Mouse (Mus musculus) hindbrain, embryonic 12.5 days (tissue): ENCODE data around the gene B4galnt1. TPM values are rescaled to one million over a fixed set of nuclear protein-coding genes. Genes with fewer than 3 reads are reported as not detected.
A peak's percentile ranks its signal among the peaks of the same experiment; 100 is the strongest.

ENCODE experiments used
- ATAC-seq: fragments of 200-750 bp; cut with Nextera tagmentation; 2 replicates; pipeline ENCODE4 v1.8.0; 2017; ENCODE audit warnings: moderate TSS enrichment; ENCODE audit not compliant: low FRiP score
- H3K27ac ChIP-seq: fragments of 300-500 bp; sonication (generic); 2 replicates; pipeline ENCODE4 v1.5.1; 2016; ENCODE audit warnings: mild to moderate bottlenecking
- H3K27me3 ChIP-seq: fragments of 300-500 bp; sonication (generic); 2 replicates; pipeline ENCODE4 v1.6.1; 2016; ENCODE audit warnings: mild to moderate bottlenecking
- H3K36me3 ChIP-seq: fragments of 300-500 bp; sonication (generic); 2 replicates; pipeline ENCODE4 v1.6.1; 2016; ENCODE audit warnings: mild to moderate bottlenecking
- H3K4me1 ChIP-seq: fragments of 300-500 bp; sonication (generic); 2 replicates; pipeline ENCODE4 v1.6.1; 2016
- H3K4me2 ChIP-seq: fragments of 300-500 bp; sonication (generic); replicated peaks from 2 replicates; pipeline ENCODE4 v1.6.1; 2016; ENCODE audit warnings: mild to moderate bottlenecking
- H3K4me3 ChIP-seq: fragments of 300-500 bp; sonication (generic); 2 replicates; pipeline ENCODE4 v1.5.1; 2016; ENCODE audit warnings: mild to moderate bottlenecking
- H3K9ac ChIP-seq: fragments of 300-500 bp; sonication (generic); 2 replicates; pipeline ENCODE4 v1.6.1; 2016; ENCODE audit warnings: mild to moderate bottlenecking, moderate library complexity
- H3K9me3 ChIP-seq: fragments of 300-500 bp; sonication (generic); replicated peaks from 2 replicates; pipeline ENCODE4 v1.6.1; 2016; ENCODE audit warnings: mild to moderate bottlenecking
- WGBS: fragments of 180-500 bp; shearing (Covaris S2); methylation state at CpG from one replicate; pipeline ENCODE4 v1.1.7; 2016; 5-methylcytosine and 5-hydroxymethylcytosine counted together
- polyA plus RNA-seq: library from polyadenylated mRNA; unstranded; fragments of >200 nt; fragmentation: Nextera tagmentation; extraction: Ambion mirVana; gene quantifications from 2 replicates; pipeline ENCODE4 v1.2.1, GENCODE M21; 2016

Gene B4galnt1
- polyA plus RNA-seq, 1 experiment from 2014 or later, result 21.6 TPM

DNA sequence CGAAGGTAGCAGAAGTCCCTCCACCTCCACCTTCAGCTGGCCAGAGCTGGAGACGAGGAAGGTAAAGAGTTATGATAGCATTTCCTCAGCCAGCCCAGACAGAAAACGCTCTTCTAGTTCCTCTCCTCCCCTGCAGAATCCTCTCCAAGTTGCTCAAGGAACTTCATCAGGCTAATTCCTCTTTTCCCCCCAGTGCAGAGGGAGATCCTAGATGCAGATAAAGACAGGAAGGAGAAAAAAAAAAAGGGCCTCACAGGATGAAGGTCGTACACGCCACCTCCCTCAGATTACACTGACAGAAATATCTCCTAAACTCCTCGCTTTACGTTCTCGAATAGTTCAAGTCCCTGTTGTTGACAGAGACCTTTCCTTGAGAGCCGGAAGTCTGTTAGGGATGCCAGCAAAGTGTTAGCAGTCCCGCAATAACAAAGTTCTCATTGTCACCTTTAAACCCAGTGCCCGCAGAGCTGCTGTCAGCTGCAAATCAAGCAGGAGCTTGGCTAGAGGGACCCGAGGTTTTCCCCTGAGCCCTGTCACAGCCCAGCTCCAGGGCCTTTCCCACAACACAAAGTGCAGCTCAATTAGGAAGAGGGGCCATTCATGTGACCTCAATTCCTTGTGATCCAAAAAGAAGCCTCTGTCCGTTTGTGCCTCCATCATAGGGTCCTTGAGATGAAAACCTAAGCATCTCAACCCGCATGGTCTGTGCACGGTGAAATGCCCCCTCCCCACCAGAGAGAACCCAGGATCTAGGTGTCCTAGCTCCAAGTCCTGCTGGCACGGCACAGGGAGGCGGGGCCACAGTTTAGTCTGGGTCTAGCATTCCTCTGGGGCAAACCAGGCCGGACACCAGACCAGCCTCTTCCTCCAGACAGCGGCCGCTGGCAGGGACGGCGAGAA lies 29.7 kb downstream of the B4galnt1 start:
- peak overlapping the region; percentile 88 for H3K4me2 ChIP-seq
- 23% methylated on average over 22 of the region's 22 CpGs for WGBS
- H3K4me3 ChIP-seq, result peak overlapping the region; percentile 92
- H3K4me1 ChIP-seq, result peaks cover 30% of the 10 kb centered on the region
- peak; percentile 39; the same call in 1 of the 2 replicates for ATAC-seq
- no peaks in the 10 kb centered on the region for H3K9me3 ChIP-seq
- H3K36me3 ChIP-seq, result peaks cover 36% of the 10 kb centered on the region
- peak overlapping the region; percentile 99 for H3K9ac ChIP-seq
- no peaks in the 10 kb centered on the region for H3K27me3 ChIP-seq
- H3K27ac ChIP-seq, result peak overlapping the region; percentile 93

- peak within 1 kb of the TSS; percentile 92 for H3K4me3 ChIP-seq
- ATAC-seq, result peak; percentile 72
- H3K4me2 ChIP-seq, result peak within 1 kb of the TSS; percentile 88
- H3K27ac ChIP-seq, result peak within 1 kb of the TSS; percentile 93
- WGBS, result under 1% methylated on average over 38 of the region's 47 CpGs
- H3K27me3 ChIP-seq, result no peaks in the 10 kb centered on the region
- peaks cover 43% of the 10 kb centered on the region for H3K36me3 ChIP-seq
- H3K9me3 ChIP-seq, result no peaks in the 10 kb centered on the region
- H3K9ac ChIP-seq, result peak within 1 kb of the TSS; percentile 99
- H3K4me1 ChIP-seq, result peaks cover 22% of the 10 kb centered on the region
Observed at GRCm38 (mm10) chr10:127195328-127196129, 30.5 kb downstream of the B4galnt1 start, which contains the start of gene Dtx3. TSS of gene Dtx3 (minus strand) at chr10:127195728.

- Histone ChIP-seq H3K4me2 (peak overlapping the region; percentile 88), H3K4me3 (peak overlapping the region; percentile 92), H3K9ac (peak overlapping the region; percentile 99), H3K9me3 (no peaks in the 10 kb centered on the region), H3K36me3 (peaks cover 47% of the 10 kb centered on the region), H3K27ac (peak overlapping the region; percentile 93), H3K4me1 (peaks cover 19% of the 10 kb centered on the region), H3K27me3 (no peaks in the 10 kb centered on the region)
- peak; percentile 30 for ATAC-seq
- 6% methylated on average over 5 of the region's 5 CpGs for WGBS
Observed at GRCm38 (mm10) chr10:127196392-127196791, 31.4 kb downstream of the B4galnt1 start.

GRCm38 (mm10) chr10:127197104-127197503 lies 32.1 kb downstream of the B4galnt1 start:
- no peak overlapping the region for H3K4me2 ChIP-seq
- H3K27ac ChIP-seq, result no peak overlapping the region
- peaks cover 19% of the 10 kb centered on the region for H3K4me1 ChIP-seq
- peaks cover 45% of the 10 kb centered on the region for H3K36me3 ChIP-seq
- WGBS, result 87% methylated on average over 8 of the region's 8 CpGs
- no peaks in the 10 kb centered on the region for H3K27me3 ChIP-seq
- H3K4me3 ChIP-seq, result no peak overlapping the region
- H3K9ac ChIP-seq, result no peak overlapping the region
- ATAC-seq, result no peak
- no peaks in the 10 kb centered on the region for H3K9me3 ChIP-seq

GRCm38 (mm10) chr10:127197505-127198110 lies 32.6 kb downstream of the B4galnt1 start:
- no peak for ATAC-seq
- Histone ChIP-seq H3K27ac (no peak overlapping the region), H3K9ac (no peak overlapping the region), H3K4me3 (no peak overlapping the region), H3K4me1 (peaks cover 19% of the 10 kb centered on the region), H3K27me3 (no peaks in the 10 kb centered on the region), H3K4me2 (no peak overlapping the region), H3K9me3 (no peaks in the 10 kb centered on the region), H3K36me3 (peaks cover 46% of the 10 kb centered on the region)
- WGBS, result 82% methylated on average over 11 of the region's 11 CpGs

- Histone ChIP-seq H3K36me3 (peaks cover 50% of the 10 kb centered on the region), H3K9me3 (no peaks in the 10 kb centered on the region), H3K9ac (no peak overlapping the region; the same call in 1 of the 2 replicates), H3K27me3 (no peaks in the 10 kb centered on the region), H3K4me2 (no peak overlapping the region), H3K4me3 (no peak overlapping the region), H3K4me1 (peaks cover 19% of the 10 kb centered on the region), H3K27ac (no peak overlapping the region)
- no peak for ATAC-seq
- WGBS, result 73% methylated on average over 2 of the region's 2 CpGs
Observed at GRCm38 (mm10) chr10:127198492-127198891, 33.5 kb downstream of the B4galnt1 start.

DNA sequence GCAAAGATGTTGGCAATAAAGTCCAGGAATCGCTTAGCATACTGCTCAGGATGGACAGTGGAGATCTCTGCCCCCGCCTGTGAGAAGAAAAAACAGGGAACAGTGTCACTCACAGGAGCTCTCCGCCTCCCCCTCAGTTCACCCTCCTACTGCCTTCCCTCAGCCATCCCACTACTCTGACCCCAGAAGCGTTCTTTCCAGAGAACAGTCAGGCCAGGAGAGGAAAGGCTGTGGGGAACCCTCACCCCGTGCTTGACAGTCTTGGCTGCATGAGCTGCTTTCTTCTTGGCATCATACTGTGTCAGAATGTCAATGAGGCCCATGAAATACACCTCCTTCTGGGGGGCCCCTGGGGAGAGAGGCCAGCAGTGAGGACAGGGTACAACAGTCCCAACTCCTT lies 34.0 kb downstream of the B4galnt1 start:
- Histone ChIP-seq H3K4me2 (no peak overlapping the region), H3K4me1 (peaks cover 18% of the 10 kb centered on the region), H3K27me3 (no peaks in the 10 kb centered on the region), H3K9me3 (no peaks in the 10 kb centered on the region), H3K27ac (no peak overlapping the region), H3K36me3 (peaks cover 53% of the 10 kb centered on the region), H3K9ac (no peak overlapping the region; the same call in 1 of the 2 replicates), H3K4me3 (no peak overlapping the region)
- ATAC-seq, result no peak
- WGBS, result 71% methylated on average over 5 of the region's 5 CpGs

GRCm38 (mm10) chr10:127199474-127199873 lies 34.4 kb downstream of the B4galnt1 start:
- Histone ChIP-seq H3K36me3 (peaks cover 53% of the 10 kb centered on the region), H3K27me3 (no peaks in the 10 kb centered on the region)

DNA sequence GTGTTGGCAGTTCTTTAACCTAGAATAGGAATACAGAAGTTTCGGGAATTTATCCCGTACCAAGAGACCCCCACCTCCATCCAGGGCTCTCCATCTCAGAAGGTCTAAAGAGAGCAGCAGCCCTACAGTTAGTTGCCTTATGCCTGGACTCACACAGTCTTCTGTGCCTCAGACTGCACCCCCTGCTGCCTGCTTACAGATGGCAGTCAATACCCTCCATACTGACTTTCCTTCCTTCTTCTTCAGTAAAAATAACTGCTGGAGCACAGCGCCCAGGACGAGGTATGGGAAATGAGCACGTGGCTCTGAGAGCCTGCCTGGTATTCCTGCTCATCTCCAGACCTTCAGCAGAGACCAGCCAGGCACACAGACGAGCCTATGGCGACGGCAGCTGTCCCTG lies 35.3 kb downstream of the B4galnt1 start:
- no peak for ATAC-seq
- peaks cover 61% of the 10 kb centered on the region for H3K36me3 ChIP-seq
- no peaks in the 10 kb centered on the region for H3K27me3 ChIP-seq
- H3K9me3 ChIP-seq, result no peaks in the 10 kb centered on the region
- H3K4me1 ChIP-seq, result peaks cover 8% of the 10 kb centered on the region
- WGBS, result 86% methylated on average over 8 of the region's 8 CpGs
- no peak overlapping the region for H3K9ac ChIP-seq
- no peak overlapping the region for H3K4me2 ChIP-seq
- H3K4me3 ChIP-seq, result no peak overlapping the region
- H3K27ac ChIP-seq, result no peak overlapping the region

More at GRCm38 (mm10) chr10:127199474-127199873, 34.4 kb downstream of the B4galnt1 start:
- no peak for ATAC-seq
- no peaks in the 10 kb centered on the region for H3K9me3 ChIP-seq
- peaks cover 14% of the 10 kb centered on the region for H3K4me1 ChIP-seq
- H3K27ac ChIP-seq, result no peak overlapping the region
- WGBS, result 89% methylated on average over 11 of the region's 11 CpGs
- no peak overlapping the region for H3K4me3 ChIP-seq
- no peak overlapping the region for H3K4me2 ChIP-seq
- no peak overlapping the region for H3K9ac ChIP-seq

DNA sequence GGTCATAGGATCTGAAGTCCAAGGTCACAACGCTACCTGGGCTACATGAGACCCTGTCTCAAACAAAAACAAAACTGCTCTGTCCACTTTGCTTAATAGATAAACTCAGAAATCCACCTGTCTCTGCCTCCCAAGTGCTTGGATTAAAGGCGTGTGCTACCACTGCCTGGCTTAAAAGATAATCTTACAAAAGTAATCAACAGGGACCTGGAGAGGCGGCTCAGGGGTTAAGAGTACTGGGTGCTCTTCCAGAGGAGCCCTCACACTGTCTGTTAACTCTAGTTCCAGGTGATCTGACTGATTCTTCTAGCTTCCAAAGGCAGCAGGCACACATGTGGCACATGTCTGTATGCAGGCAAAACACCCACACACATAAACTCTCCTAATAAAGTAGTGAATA lies 38.1 kb downstream of the B4galnt1 start:
- Histone ChIP-seq H3K4me2 (no peak overlapping the region), H3K9me3 (no peaks in the 10 kb centered on the region), H3K27ac (no peak overlapping the region), H3K4me1 (no peaks in the 10 kb centered on the region), H3K9ac (no peak overlapping the region), H3K4me3 (no peak overlapping the region), H3K36me3 (peaks cover 84% of the 10 kb centered on the region), H3K27me3 (no peaks in the 10 kb centered on the region)
- WGBS, result 90% methylated on average over 3 of the region's 3 CpGs
- no peak for ATAC-seq

- ATAC-seq, result no peak
- Histone ChIP-seq H3K27me3 (no peaks in the 10 kb centered on the region), H3K9ac (no peak overlapping the region), H3K4me2 (no peak overlapping the region), H3K4me3 (no peak overlapping the region), H3K9me3 (no peaks in the 10 kb centered on the region), H3K27ac (no peak overlapping the region), H3K36me3 (peaks cover 76% of the 10 kb centered on the region), H3K4me1 (no peaks in the 10 kb centered on the region)
- WGBS, result 95% methylated on average over 5 of the region's 5 CpGs
Observed at GRCm38 (mm10) chr10:127204589-127204988, 39.6 kb downstream of the B4galnt1 start.

DNA sequence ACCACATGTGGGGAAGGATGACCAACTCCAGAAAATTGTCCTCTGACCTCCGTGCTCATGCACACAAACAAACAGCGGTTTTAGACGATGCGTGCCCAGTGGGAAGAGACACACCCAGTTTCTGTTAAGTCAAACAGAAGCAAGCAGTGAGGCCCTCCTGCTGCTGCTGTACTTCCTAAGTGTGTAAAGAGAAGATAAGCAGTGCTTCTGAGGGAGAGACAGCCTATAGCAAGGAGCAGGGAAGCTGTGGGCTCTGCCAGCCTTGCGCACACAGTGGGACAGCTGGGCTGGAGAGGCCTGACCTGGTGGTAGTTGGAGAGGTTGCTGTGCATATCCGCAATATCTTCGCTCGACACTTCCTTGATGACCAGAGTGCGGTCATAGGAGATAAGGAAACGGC lies 40.3 kb downstream of the B4galnt1 start:
- peaks cover 69% of the 10 kb centered on the region for H3K36me3 ChIP-seq
- H3K4me2 ChIP-seq, result no peak overlapping the region
- H3K9ac ChIP-seq, result no peak overlapping the region
- no peak overlapping the region for H3K4me3 ChIP-seq
- ATAC-seq, result no peak
- 93% methylated on average over 10 of the region's 10 CpGs for WGBS
- H3K27ac ChIP-seq, result no peak overlapping the region
- H3K9me3 ChIP-seq, result no peaks in the 10 kb centered on the region
- H3K27me3 ChIP-seq, result no peaks in the 10 kb centered on the region
- H3K4me1 ChIP-seq, result peaks cover 7% of the 10 kb centered on the region
